In genomic region chr4:152315498-152316213, GRCm38 (mm10) we compare ENCODE assay signal across 8 mouse cellular contexts. TPM values are rescaled to one million over a fixed set of nuclear protein-coding genes. Genes with fewer than 3 reads are reported as not detected.
DNase-seq lines count a peak whose midpoint lies in the region; ATAC-seq lines count a peak whose summit lies in the region.

No protein-coding gene starts in this region.

- no peak for DNase-seq in heart, adult 8-10 months (ENCODE audit: low spot score)
- DNase-seq in ES-CJ7 (ENCODE audit: low read depth, low spot score) = peak; percentile 66
- DNase-seq in hindbrain, embryonic 10.5 days (ENCODE audit: low spot score) = peak; percentile 26
- DNase-seq in midbrain, embryonic 10.5 days (ENCODE audit: low spot score) = no peak
- no peak for DNase-seq in cerebellum, adult 8-10 months
- DNase-seq in spleen, postnatal 4 days (ENCODE audit: low spot score in 2 of 2) = no peak

- H3K9ac ChIP-seq in heart, embryonic 13.5 days = peak overlapping the region; percentile 68

- WGBS in heart, embryonic 13.5 days = 2% methylated on average over 43 of the region's 43 CpGs
- 1% methylated on average over 43 of the region's 43 CpGs for WGBS in hindbrain, embryonic 10.5 days
- WGBS in midbrain, embryonic 10.5 days = 1% methylated on average over 43 of the region's 43 CpGs

- H3K36me3 ChIP-seq in heart, embryonic 13.5 days = peaks cover 21% of the 10 kb centered on the region
- no peaks in the 10 kb centered on the region for H3K36me3 ChIP-seq in hindbrain, embryonic 10.5 days
- H3K36me3 ChIP-seq in midbrain, embryonic 10.5 days = no peaks in the 10 kb centered on the region

- H3K27me3 ChIP-seq in heart, embryonic 13.5 days (replicated peaks) = peaks cover 68% of the 10 kb centered on the region
- peaks cover 90% of the 10 kb centered on the region for H3K27me3 ChIP-seq in hindbrain, embryonic 10.5 days (ENCODE audit: insufficient read depth, poor library complexity, severe bottlenecking)
- H3K27me3 ChIP-seq in midbrain, embryonic 10.5 days (ENCODE audit: low read depth, poor library complexity, severe bottlenecking) = peaks cover 88% of the 10 kb centered on the region

- no peaks in the 10 kb centered on the region for H3K9me3 ChIP-seq in heart, embryonic 13.5 days
- no peaks in the 10 kb centered on the region for H3K9me3 ChIP-seq in hindbrain, embryonic 10.5 days
- H3K9me3 ChIP-seq in midbrain, embryonic 10.5 days (replicated peaks) = no peaks in the 10 kb centered on the region

- peak overlapping the region; percentile 80 for H3K4me2 ChIP-seq in heart, embryonic 13.5 days

- H3K27ac ChIP-seq in heart, embryonic 13.5 days (replicated peaks) = 0 out of 2 replicates have a peak overlapping the region, but pooled peaks have one; percentile 12
- H3K27ac ChIP-seq in hindbrain, embryonic 10.5 days = no peak overlapping the region
- no peak overlapping the region for H3K27ac ChIP-seq in midbrain, embryonic 10.5 days (replicated peaks)

- peak overlapping the region; percentile 56 for H3K4me3 ChIP-seq in heart, embryonic 13.5 days
- peak overlapping the region; percentile 44 for H3K4me3 ChIP-seq in hindbrain, embryonic 10.5 days
- peak overlapping the region; percentile 42 for H3K4me3 ChIP-seq in midbrain, embryonic 10.5 days

- ATAC-seq in heart, embryonic 13.5 days (ENCODE audit: extremely low read depth, insufficient number of reproducible peaks, low FRiP score, low TSS enrichment) = no peak
- ATAC-seq in erythroid progenitor cell, adult 5-6 weeks (replicated peaks; ENCODE audit: low FRiP score, poor library complexity, severe bottlenecking) = no peak

- H3K4me1 ChIP-seq in heart, embryonic 13.5 days = peaks cover 59% of the 10 kb centered on the region
- H3K4me1 ChIP-seq in hindbrain, embryonic 10.5 days (replicated peaks) = peaks cover 61% of the 10 kb centered on the region
- peaks cover 48% of the 10 kb centered on the region for H3K4me1 ChIP-seq in midbrain, embryonic 10.5 days

RNA-seq across cellular contexts. Expression of gene Rnf207, which starts 3.1 kb away (rescaled TPM):
- 71.2 and 73.2 TPM in 2 replicates for polyA plus RNA-seq in heart, embryonic 13.5 days (2015; fragmentation: Nextera tagmentation; extraction: Ambion mirVana)
- 10 to 100 TPM; 29.1 to 63.4 (median 46.1) TPM for total RNA-seq in heart, adult 8-10 months (2022)
- polyA plus RNA-seq in hindbrain, embryonic 10.5 days (2016; fragmentation: Nextera tagmentation; extraction: Ambion mirVana) = 3.0 and 3.3 TPM in 2 replicates
- 1.5 and 2.4 TPM in 2 replicates for polyA plus RNA-seq in midbrain, embryonic 10.5 days (2016; fragmentation: Nextera tagmentation; extraction: Ambion mirVana)
- not detected in 2 replicates for total RNA-seq in erythroid progenitor cell, adult 5-6 weeks (2015; ENCODE audit: low replicate concordance)
- not detected in 2 replicates for total RNA-seq in erythroid progenitor cell, adult 5-6 weeks (2017; ENCODE audit: low replicate concordance)

RNA-seq across cellular contexts. Expression of gene Rpl22, which starts 9.9 kb away (rescaled TPM):
- 226 and 250 TPM in 2 replicates for polyA plus RNA-seq in heart, embryonic 13.5 days (2015; fragmentation: Nextera tagmentation; extraction: Ambion mirVana)
- total RNA-seq in heart, adult 8-10 months (2022) = 100 to 1,000 TPM; 266 to 327 (median 276) TPM
- polyA plus RNA-seq in hindbrain, embryonic 10.5 days (2016; fragmentation: Nextera tagmentation; extraction: Ambion mirVana) = 276 and 327 TPM in 2 replicates
- polyA plus RNA-seq in midbrain, embryonic 10.5 days (2016; fragmentation: Nextera tagmentation; extraction: Ambion mirVana) = 282 and 358 TPM in 2 replicates
- total RNA-seq in erythroid progenitor cell, adult 5-6 weeks (2015; ENCODE audit: low replicate concordance) = 429 and 481 TPM in 2 replicates
- 506 and 514 TPM in 2 replicates for total RNA-seq in erythroid progenitor cell, adult 5-6 weeks (2017; ENCODE audit: low replicate concordance)

RNA-seq across cellular contexts. Expression of gene Icmt, which starts 18.6 kb away (rescaled TPM):
- 16.8 and 19.7 TPM in 2 replicates for polyA plus RNA-seq in heart, embryonic 13.5 days (2015; fragmentation: Nextera tagmentation; extraction: Ambion mirVana)
- 10 to 100 TPM; 25.2 to 36.4 (median 30.6) TPM for total RNA-seq in heart, adult 8-10 months (2022)
- polyA plus RNA-seq in hindbrain, embryonic 10.5 days (2016; fragmentation: Nextera tagmentation; extraction: Ambion mirVana) = 22.3 and 29.1 TPM in 2 replicates
- 26.8 and 27.6 TPM in 2 replicates for polyA plus RNA-seq in midbrain, embryonic 10.5 days (2016; fragmentation: Nextera tagmentation; extraction: Ambion mirVana)
- 8.0 and 24.5 TPM in 2 replicates for total RNA-seq in erythroid progenitor cell, adult 5-6 weeks (2015; ENCODE audit: low replicate concordance)
- 14.2 TPM in 2 replicates for total RNA-seq in erythroid progenitor cell, adult 5-6 weeks (2017; ENCODE audit: low replicate concordance)

RNA-seq across cellular contexts. Expression of gene Chd5, which starts 22.8 kb away (rescaled TPM):
- 0.09 and 0.29 TPM in 2 replicates for polyA plus RNA-seq in heart, embryonic 13.5 days (2015; fragmentation: Nextera tagmentation; extraction: Ambion mirVana)
- under 1 TPM; 0.19 to 0.59 (median 0.27) TPM for total RNA-seq in heart, adult 8-10 months (2022)
- polyA plus RNA-seq in hindbrain, embryonic 10.5 days (2016; fragmentation: Nextera tagmentation; extraction: Ambion mirVana) = 0.09 and 0.10 TPM in 2 replicates
- polyA plus RNA-seq in midbrain, embryonic 10.5 days (2016; fragmentation: Nextera tagmentation; extraction: Ambion mirVana) = 0.07 and 0.12 TPM in 2 replicates
- not detected in 2 replicates for total RNA-seq in erythroid progenitor cell, adult 5-6 weeks (2015; ENCODE audit: low replicate concordance)
- total RNA-seq in erythroid progenitor cell, adult 5-6 weeks (2017; ENCODE audit: low replicate concordance) = not detected in 2 replicates

RNA-seq across cellular contexts. Expression of gene Hes3, which starts 24.2 kb away (rescaled TPM):
- not detected in 2 replicates for polyA plus RNA-seq in heart, embryonic 13.5 days (2015; fragmentation: Nextera tagmentation; extraction: Ambion mirVana)
- not detected for total RNA-seq in heart, adult 8-10 months (2022)
- polyA plus RNA-seq in hindbrain, embryonic 10.5 days (2016; fragmentation: Nextera tagmentation; extraction: Ambion mirVana) = 9.2 and 17.3 TPM in 2 replicates
- 26.3 and 30.9 TPM in 2 replicates for polyA plus RNA-seq in midbrain, embryonic 10.5 days (2016; fragmentation: Nextera tagmentation; extraction: Ambion mirVana)
- not detected in 2 replicates for total RNA-seq in erythroid progenitor cell, adult 5-6 weeks (2015; ENCODE audit: low replicate concordance)
- total RNA-seq in erythroid progenitor cell, adult 5-6 weeks (2017; ENCODE audit: low replicate concordance) = not detected in 2 replicates

Comparison
In these comparisons a context has a peak if more than half of its experiments do, and no peak if none do; other contexts are left out.
1. DNase-seq: peak in ES-CJ7 (single experiment) and hindbrain, embryonic 10.5 days (single experiment); none in heart, adult 8-10 months (single experiment), midbrain, embryonic 10.5 days (single experiment), cerebellum, adult 8-10 months (single experiment) and spleen, postnatal 4 days (0 of 2).
2. RNA of gene Rnf207, which starts 3.1 kb away (polyA plus RNA-seq): 71.2 to 73.2 TPM in heart, embryonic 13.5 days; 3.0 to 3.3 TPM in hindbrain, embryonic 10.5 days and 1.5 to 2.4 TPM in midbrain, embryonic 10.5 days; every median in the first group is over 10 times any median in the second.
3. Peak in every context shown above with its lines, with median percentiles within 50 percentile points of each other: H3K4me3 ChIP-seq.